ENCODE assay signal across 10 mouse cellular contexts in the genomic region with DNA sequence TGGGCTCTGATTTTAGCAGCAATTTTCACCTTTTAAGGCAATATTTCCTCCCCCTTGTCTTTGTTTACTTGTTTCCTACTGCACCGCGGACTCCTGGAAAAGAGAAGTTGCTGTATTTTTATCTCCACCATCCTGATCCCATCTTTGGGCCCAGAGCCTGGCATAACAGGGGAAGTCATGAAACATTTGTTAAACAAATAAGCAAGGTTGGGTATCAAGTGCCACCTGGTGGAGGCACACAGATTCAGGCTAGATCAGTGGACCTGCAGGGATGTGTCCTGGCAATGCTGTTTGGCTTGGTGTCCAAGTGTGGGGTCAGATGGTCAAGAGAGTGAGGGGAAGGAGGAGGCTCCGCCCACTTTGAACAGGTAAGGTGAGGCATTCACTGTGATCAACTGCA. TPM values are rescaled to one million over a fixed set of nuclear protein-coding genes. Genes with fewer than 3 reads are reported as not detected.
A peak's percentile ranks its signal among the peaks of the same experiment; 100 is the strongest.
DNase-seq lines count a peak whose midpoint lies in the region; ATAC-seq lines count a peak whose summit lies in the region.
"Had no signal": no experiment of that assay in that cellular context is flagged by ENCODE, and none has a peak within 500 bp of the region (broad histone marks: within the 10 kb centered on the region; RNA-seq: fewer than 3 reads in every experiment).

No protein-coding gene starts in this region.

- H3K9ac ChIP-seq in midbrain, embryonic 13.5 days (replicated peaks) = no peak overlapping the region
- H3K9ac ChIP-seq in neural tube, embryonic 11.5 days (ENCODE audit: low read length) = no peak overlapping the region
- H3K9ac ChIP-seq: embryonic facial prominence, embryonic 13.5 days; limb, embryonic 15.5 days had no signal

- H3K27me3 ChIP-seq in midbrain, embryonic 10.5 days (ENCODE audit: low read depth, poor library complexity, severe bottlenecking) = peaks cover 14% of the 10 kb centered on the region; the same call in 1 of the 2 replicates
- H3K27me3 ChIP-seq in midbrain, embryonic 13.5 days = no peaks in the 10 kb centered on the region
- H3K27me3 ChIP-seq in neural tube, embryonic 11.5 days (ENCODE audit: control insufficient read depth, insufficient read depth, low read length) = no peaks in the 10 kb centered on the region
- H3K27me3 ChIP-seq: embryonic facial prominence, embryonic 13.5 days; limb, embryonic 15.5 days had no signal

- no peak overlapping the region for H3K4me2 ChIP-seq in midbrain, embryonic 13.5 days (replicated peaks)
- H3K4me2 ChIP-seq in neural tube, embryonic 11.5 days (ENCODE audit: low read depth) = no peak overlapping the region
- H3K4me2 ChIP-seq: embryonic facial prominence, embryonic 13.5 days; limb, embryonic 15.5 days had no signal

- ATAC-seq in midbrain, embryonic 13.5 days = no peak
- ATAC-seq in neural tube, embryonic 11.5 days (ENCODE audit: insufficient read depth, low FRiP score, low TSS enrichment) = no peak
- ATAC-seq in inflammation-experienced regulatory T-cells, adult 6 months = no peak

- 66% methylated on average over 3 of the region's 3 CpGs for WGBS in midbrain, embryonic 10.5 days
- 78% methylated on average over 3 of the region's 3 CpGs for WGBS in midbrain, embryonic 13.5 days
- 59% methylated on average over 3 of the region's 3 CpGs for WGBS in neural tube, embryonic 11.5 days

- H3K4me1 ChIP-seq in midbrain, embryonic 10.5 days = peaks cover 49% of the 10 kb centered on the region
- peaks cover 25% of the 10 kb centered on the region for H3K4me1 ChIP-seq in midbrain, embryonic 13.5 days (replicated peaks)
- peaks cover 12% of the 10 kb centered on the region for H3K4me1 ChIP-seq in neural tube, embryonic 11.5 days (ENCODE audit: control insufficient read depth, insufficient read depth, low read length)

- H3K9me3 ChIP-seq in midbrain, embryonic 10.5 days (replicated peaks) = no peaks in the 10 kb centered on the region
- H3K9me3 ChIP-seq in midbrain, embryonic 13.5 days = no peaks in the 10 kb centered on the region
- H3K9me3 ChIP-seq in neural tube, embryonic 11.5 days (ENCODE audit: control insufficient read depth, low read length) = no peaks in the 10 kb centered on the region
- H3K9me3 ChIP-seq: embryonic facial prominence, embryonic 13.5 days; limb, embryonic 15.5 days had no signal

- no peak overlapping the region for H3K4me3 ChIP-seq in midbrain, embryonic 10.5 days
- no peak overlapping the region for H3K4me3 ChIP-seq in midbrain, embryonic 13.5 days (replicated peaks)
- H3K4me3 ChIP-seq in neural tube, embryonic 11.5 days (ENCODE audit: low read depth, low read length) = no peak overlapping the region
- H3K4me3 ChIP-seq: embryonic facial prominence, embryonic 13.5 days; limb, embryonic 15.5 days had no signal

- H3K36me3 ChIP-seq in midbrain, embryonic 10.5 days = no peaks in the 10 kb centered on the region
- no peaks in the 10 kb centered on the region for H3K36me3 ChIP-seq in midbrain, embryonic 13.5 days
- H3K36me3 ChIP-seq in neural tube, embryonic 11.5 days (ENCODE audit: control insufficient read depth, insufficient read depth, low read length) = no peaks in the 10 kb centered on the region
- H3K36me3 ChIP-seq: embryonic facial prominence, embryonic 13.5 days had no signal

- DNase-seq in midbrain, embryonic 10.5 days (ENCODE audit: low spot score) = peak; percentile 39
- peak; percentile 67 for DNase-seq in NIH3T3 (ENCODE audit: low read depth)
- peak; percentile 79 for DNase-seq in cerebellum, adult 8-10 months
- peak; percentile 43 to 54 for DNase-seq in heart, postnatal 36 days
- peak; percentile 29 to 57 for DNase-seq in left cerebral cortex, postnatal 10 days (ENCODE audit: extremely low spot score in 1 of 2, low spot score in 2 of 2)
- DNase-seq in neural tube, embryonic 11.5 days (ENCODE audit: low spot score) = peak; percentile 46

- intact Hi-C loops in heart, postnatal 36 days (cut with DNase I) = loop anchor here (1.0 kb wide), 1 partner anchor 65 kb away; no protein-coding TSS in a partner anchor
- intact Hi-C loops in left cerebral cortex, postnatal 10 days (cut with DNase I) = loop anchor here (5.0 kb wide), 1 partner anchor 40 kb away; no protein-coding TSS in a partner anchor

- no peak overlapping the region for H3K27ac ChIP-seq in midbrain, embryonic 10.5 days (replicated peaks)
- H3K27ac ChIP-seq in midbrain, embryonic 13.5 days = no peak overlapping the region
- H3K27ac ChIP-seq in neural tube, embryonic 11.5 days (ENCODE audit: low read depth, low read length) = no peak overlapping the region
- H3K27ac ChIP-seq: embryonic facial prominence, embryonic 13.5 days; limb, embryonic 15.5 days had no signal

RNA-seq across cellular contexts. Expression of gene Cd300a, which starts 12.7 kb away (rescaled TPM):
- polyA plus RNA-seq in midbrain, embryonic 10.5 days (2016; fragmentation: Nextera tagmentation; extraction: Ambion mirVana) = 0.58 and 0.93 TPM in 2 replicates
- 0.55 and 0.67 TPM in 2 replicates for polyA plus RNA-seq in midbrain, embryonic 13.5 days (2015; fragmentation: Nextera tagmentation; extraction: Ambion mirVana)
- total RNA-seq in heart, postnatal 36 days (2021) = 1 to 10 TPM; 1.6 to 1.8 TPM
- under 1 TPM; 0.43 to 0.58 TPM for total RNA-seq in left cerebral cortex, postnatal 10 days (2021)
- polyA plus RNA-seq in neural tube, embryonic 11.5 days (2014; fragmentation: Nextera tagmentation; extraction: Ambion mirVana) = 0.62 and 1.0 TPM in 2 replicates
- under 1 TPM; 0.12 to 0.75 (median 0.27) TPM for polyA plus RNA-seq in inflammation-experienced regulatory T-cells, adult 6 months (2017; shearing (Covaris generic))

RNA-seq across cellular contexts. Expression of gene Gprc5c, which starts 26.2 kb away (rescaled TPM):
- 19.0 TPM in 2 replicates for polyA plus RNA-seq in midbrain, embryonic 10.5 days (2016; fragmentation: Nextera tagmentation; extraction: Ambion mirVana)
- 5.9 and 7.1 TPM in 2 replicates for polyA plus RNA-seq in midbrain, embryonic 13.5 days (2015; fragmentation: Nextera tagmentation; extraction: Ambion mirVana)
- total RNA-seq in heart, postnatal 36 days (2021) = 10 to 100 TPM; 10.2 to 11.2 TPM
- 1 to 10 TPM; 4.1 to 4.4 TPM for total RNA-seq in left cerebral cortex, postnatal 10 days (2021)
- polyA plus RNA-seq in neural tube, embryonic 11.5 days (2014; fragmentation: Nextera tagmentation; extraction: Ambion mirVana) = 24.4 and 26.0 TPM in 2 replicates
- not detected for polyA plus RNA-seq in inflammation-experienced regulatory T-cells, adult 6 months (2017; shearing (Covaris generic))

RNA-seq across cellular contexts. Expression of gene Cd300lb, which starts 57.0 kb away (rescaled TPM):
- polyA plus RNA-seq in midbrain, embryonic 10.5 days (2016; fragmentation: Nextera tagmentation; extraction: Ambion mirVana) = 0.05 TPM in 1 of 2 replicates, not detected in the other
- 0.05 TPM in 1 of 2 replicates, not detected in the other for polyA plus RNA-seq in midbrain, embryonic 13.5 days (2015; fragmentation: Nextera tagmentation; extraction: Ambion mirVana)
- 1 to 10 TPM in 1 of 2 experiments, under 1 TPM in 1; 0.75 to 1.7 TPM for total RNA-seq in heart, postnatal 36 days (2021)
- not detected for total RNA-seq in left cerebral cortex, postnatal 10 days (2021)
- 0.20 TPM in 1 of 2 replicates, not detected in the other for polyA plus RNA-seq in neural tube, embryonic 11.5 days (2014; fragmentation: Nextera tagmentation; extraction: Ambion mirVana)
- not detected for polyA plus RNA-seq in inflammation-experienced regulatory T-cells, adult 6 months (2017; shearing (Covaris generic))
